Mouse (Mus musculus) stomach, embryonic 14.5 days (tissue): ENCODE results near the gene Rfpl4. TPM values are rescaled to one million over a fixed set of nuclear protein-coding genes. Genes with fewer than 3 reads are reported as not detected.

Experiments
- ATAC-seq: fragments of 200-750 bp; cut with Nextera tagmentation; 2 replicates; pipeline ENCODE4 v1.8.0; 2017; ENCODE audit warnings: low read depth, moderate TSS enrichment; ENCODE audit not compliant: insufficient number of reproducible peaks, insufficient read depth, low FRiP score
- H3K27ac ChIP-seq: fragments of 300-500 bp; sonication (generic); 2 replicates; pipeline ENCODE4 v1.5.1; 2014; ENCODE audit warnings: mild to moderate bottlenecking, low read length, moderate library complexity, mixed read lengths
- H3K27me3 ChIP-seq: fragments of 300-500 bp; sonication (generic); 2 replicates; pipeline ENCODE4 v1.6.1; 2014; ENCODE audit warnings: low read length, control low read depth, mixed read lengths; ENCODE audit not compliant: control insufficient read depth, insufficient read depth
- H3K36me3 ChIP-seq: fragments of 300-500 bp; sonication (generic); 2 replicates; pipeline ENCODE4 v1.6.1; 2014; ENCODE audit warnings: mild to moderate bottlenecking, control low read depth, low read length, moderate library complexity, mixed read lengths; ENCODE audit not compliant: control insufficient read depth, insufficient read depth
- H3K4me1 ChIP-seq: fragments of 300-500 bp; sonication (generic); 2 replicates; pipeline ENCODE4 v1.6.1; 2014; ENCODE audit warnings: low read length, control low read depth, mixed read lengths; ENCODE audit not compliant: control insufficient read depth, insufficient read depth
- H3K4me2 ChIP-seq: fragments of 300-500 bp; sonication (generic); replicated peaks from 2 replicates; pipeline ENCODE4 v1.6.1; 2014; ENCODE audit warnings: low read depth, low read length, control low read depth
- H3K4me3 ChIP-seq: fragments of 300-500 bp; sonication (generic); 2 replicates; pipeline ENCODE4 v1.5.1; 2014; ENCODE audit warnings: low read depth, low read length, control low read depth
- H3K9ac ChIP-seq: fragments of 300-500 bp; sonication (generic); replicated peaks from 2 replicates; pipeline ENCODE4 v1.6.1; 2014; ENCODE audit warnings: low read depth, mild to moderate bottlenecking, control low read depth, low read length, moderate library complexity, mixed read lengths
- H3K9me3 ChIP-seq: fragments of 300-500 bp; sonication (generic); 2 replicates; pipeline ENCODE4 v1.6.1; 2016; ENCODE audit warnings: low read depth, low read length, control low read depth; ENCODE audit not compliant: control insufficient read depth
- WGBS: fragments of 180-500 bp; shearing (Covaris S2); extraction: QIAGEN DNeasy Blood & Tissue Kit; methylation state at CpG from one replicate; pipeline ENCODE4 v1.1.7; 2014; 5-methylcytosine and 5-hydroxymethylcytosine counted together
- polyA plus RNA-seq: library from polyadenylated mRNA; unstranded; fragments of >200 nt; fragmentation: Nextera tagmentation; extraction: Ambion mirVana; gene quantifications from 2 replicates; pipeline ENCODE4 v1.2.1, GENCODE M21; 2014

Gene Rfpl4
- polyA plus RNA-seq, 1 experiment from 2014 or later, result not detected

DNA sequence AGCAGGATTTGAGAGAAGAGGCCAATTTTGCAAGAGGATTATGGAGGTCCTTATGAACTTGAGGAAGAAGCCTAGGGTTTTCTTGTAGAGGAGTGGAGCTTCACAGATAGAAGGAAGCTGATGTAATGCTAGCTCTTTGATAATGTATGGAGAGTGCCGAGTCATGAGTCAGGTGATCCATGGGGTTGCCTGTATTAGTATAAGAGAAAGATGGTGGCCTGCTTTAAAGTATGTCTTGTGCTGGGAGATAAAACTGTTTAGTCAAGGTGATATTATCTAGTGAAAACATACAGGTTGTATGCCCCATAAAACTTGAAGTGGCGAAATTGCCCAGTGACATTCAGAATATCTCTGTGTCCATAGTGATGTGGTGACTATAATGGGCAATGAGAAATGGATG, 39.8 kb downstream of the Rfpl4 start:
- Histone ChIP-seq H3K36me3 (peaks cover 58% of the 10 kb centered on the region), H3K4me3 (no peak overlapping the region), H3K27ac (no peak overlapping the region)

DNA sequence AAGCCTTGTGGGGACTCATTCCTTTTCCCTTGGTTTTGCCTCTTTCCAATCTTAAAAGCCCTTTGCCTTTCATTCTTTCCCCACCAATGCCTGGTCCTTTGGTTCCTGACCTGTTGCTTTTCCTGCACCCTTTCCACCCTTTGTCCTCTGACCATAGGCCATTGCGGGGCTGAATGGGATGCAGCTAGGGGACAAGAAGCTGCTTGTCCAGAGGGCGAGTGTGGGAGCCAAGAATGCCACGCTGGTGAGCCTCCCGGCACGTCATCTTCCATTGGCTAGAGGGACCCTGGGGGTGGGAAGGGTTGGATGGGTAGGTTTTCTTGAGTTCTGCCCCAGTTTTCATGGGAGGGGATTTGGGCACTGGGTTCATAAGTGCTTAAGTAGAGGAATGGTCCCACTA, 41.8 kb downstream of the Rfpl4 start:
- no peak for ATAC-seq
- H3K9ac ChIP-seq, result no peak overlapping the region
- H3K27ac ChIP-seq, result no peak overlapping the region
- 96% methylated on average over 5 of the region's 5 CpGs for WGBS
- H3K27me3 ChIP-seq, result no peaks in the 10 kb centered on the region
- no peak overlapping the region for H3K4me3 ChIP-seq
- peaks cover 78% of the 10 kb centered on the region for H3K36me3 ChIP-seq
- no peaks in the 10 kb centered on the region for H3K9me3 ChIP-seq
- H3K4me1 ChIP-seq, result no peaks in the 10 kb centered on the region
- H3K4me2 ChIP-seq, result no peak overlapping the region

More for the DNA sequence above, 39.8 kb downstream of the Rfpl4 start:
- Histone ChIP-seq H3K27me3 (no peaks in the 10 kb centered on the region), H3K4me2 (no peak overlapping the region), H3K4me1 (peaks cover 7% of the 10 kb centered on the region; the same call in 1 of the 2 replicates), H3K9ac (no peak overlapping the region), H3K9me3 (no peaks in the 10 kb centered on the region)
- no peak for ATAC-seq
- 78% methylated on average over 2 of the region's 2 CpGs for WGBS

DNA sequence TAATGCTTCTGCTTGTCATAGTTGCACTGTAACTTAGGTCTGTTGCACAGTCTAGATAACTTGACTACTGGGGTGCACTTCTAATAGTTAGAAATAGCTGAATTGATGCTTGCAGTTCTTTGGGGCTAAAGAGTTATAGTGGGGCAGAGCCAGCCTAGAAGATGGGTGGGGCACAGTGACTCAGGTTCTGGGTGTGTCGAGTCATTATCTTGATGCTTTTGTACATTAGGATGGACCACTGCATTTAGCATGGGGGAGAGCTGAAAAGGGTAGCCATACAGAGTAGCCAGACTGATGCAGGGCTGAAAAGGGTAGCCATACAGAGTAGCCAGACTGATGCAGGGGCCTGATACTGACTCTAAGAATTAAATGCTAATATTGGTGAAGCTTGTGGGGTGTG, 43.2 kb downstream of the Rfpl4 start:
- H3K27me3 ChIP-seq, result no peaks in the 10 kb centered on the region
- no peaks in the 10 kb centered on the region for H3K9me3 ChIP-seq
- no peak for ATAC-seq
- peaks cover 86% of the 10 kb centered on the region for H3K36me3 ChIP-seq
- no peak overlapping the region for H3K27ac ChIP-seq
- WGBS, result 67% methylated on average over 1 of the region's 1 CpGs
- H3K4me1 ChIP-seq, result no peaks in the 10 kb centered on the region
- H3K4me3 ChIP-seq, result no peak overlapping the region
- no peak overlapping the region for H3K4me2 ChIP-seq
- no peak overlapping the region for H3K9ac ChIP-seq

DNA sequence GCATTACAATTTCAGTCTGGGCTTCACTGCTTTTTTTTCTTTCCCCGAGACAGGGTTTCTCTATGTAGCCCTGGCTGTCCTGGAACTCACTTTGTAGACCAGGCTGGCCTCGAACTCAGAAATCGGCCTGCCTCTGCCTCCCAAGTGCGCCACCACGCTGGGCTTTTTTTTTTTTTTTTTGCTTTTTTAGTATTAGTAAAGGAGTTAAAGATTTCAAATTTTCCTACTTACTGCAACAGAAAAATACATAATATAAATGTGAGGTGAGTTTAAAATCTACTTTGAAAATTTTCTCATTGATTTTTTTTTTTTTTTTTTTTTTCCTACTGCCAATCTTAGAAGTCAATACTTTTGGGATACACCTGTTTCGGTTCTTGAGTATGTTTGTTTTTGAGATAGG, 51.9 kb downstream of the Rfpl4 start:
- Histone ChIP-seq H3K36me3 (peaks cover 34% of the 10 kb centered on the region), H3K9ac (no peak overlapping the region), H3K27ac (no peak overlapping the region), H3K4me1 (peaks cover 7% of the 10 kb centered on the region; the same call in 1 of the 2 replicates), H3K27me3 (no peaks in the 10 kb centered on the region), H3K9me3 (no peaks in the 10 kb centered on the region), H3K4me3 (no peak overlapping the region), H3K4me2 (no peak overlapping the region)
- WGBS, result 91% methylated on average over 6 of the region's 6 CpGs
- ATAC-seq, result no peak

DNA sequence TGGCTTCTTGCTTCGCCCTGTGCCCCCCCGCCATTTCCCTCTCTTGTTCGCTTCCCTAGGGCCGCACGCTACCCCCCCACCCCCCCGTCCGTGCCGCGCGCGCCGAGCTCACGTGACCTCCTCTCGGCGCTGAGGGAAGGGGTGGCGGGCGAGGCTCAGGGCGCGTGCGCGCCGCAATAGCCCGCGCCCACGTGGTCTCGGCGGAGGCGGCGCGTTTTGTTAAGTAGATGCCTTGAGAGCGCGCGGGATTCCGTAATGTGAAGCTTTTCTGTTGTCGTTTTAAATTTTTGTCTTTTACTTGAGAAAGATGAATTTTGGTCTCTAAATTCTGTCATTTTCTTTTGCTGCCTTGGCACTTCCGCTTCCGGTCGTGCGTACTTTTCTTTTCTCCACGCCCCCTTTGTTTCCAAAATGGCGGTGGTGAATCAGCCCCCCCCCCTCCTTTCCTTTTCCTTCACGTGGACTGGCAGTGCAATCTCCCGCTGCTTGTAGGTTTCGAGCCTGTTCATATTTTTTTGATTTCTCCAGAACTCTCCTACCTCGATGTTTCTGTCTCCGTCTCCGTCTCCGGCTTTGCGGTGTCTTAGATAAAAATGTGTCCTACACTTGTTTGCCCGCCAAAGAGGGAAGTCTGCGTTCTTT, 54.3 kb downstream of the Rfpl4 start:
- Histone ChIP-seq H3K9ac (peak overlapping the region; percentile 52), H3K4me3 (peak overlapping the region; percentile 63), H3K27me3 (peaks cover 2% of the 10 kb centered on the region; the same call in 1 of the 2 replicates), H3K36me3 (peaks cover 12% of the 10 kb centered on the region), H3K4me1 (peaks cover 7% of the 10 kb centered on the region; the same call in 1 of the 2 replicates), H3K9me3 (no peaks in the 10 kb centered on the region), H3K4me2 (peak overlapping the region; percentile 86), H3K27ac (peak overlapping the region; percentile 95)
- peak; percentile 57 for ATAC-seq
- under 1% methylated on average over 50 of the region's 51 CpGs for WGBS

DNA sequence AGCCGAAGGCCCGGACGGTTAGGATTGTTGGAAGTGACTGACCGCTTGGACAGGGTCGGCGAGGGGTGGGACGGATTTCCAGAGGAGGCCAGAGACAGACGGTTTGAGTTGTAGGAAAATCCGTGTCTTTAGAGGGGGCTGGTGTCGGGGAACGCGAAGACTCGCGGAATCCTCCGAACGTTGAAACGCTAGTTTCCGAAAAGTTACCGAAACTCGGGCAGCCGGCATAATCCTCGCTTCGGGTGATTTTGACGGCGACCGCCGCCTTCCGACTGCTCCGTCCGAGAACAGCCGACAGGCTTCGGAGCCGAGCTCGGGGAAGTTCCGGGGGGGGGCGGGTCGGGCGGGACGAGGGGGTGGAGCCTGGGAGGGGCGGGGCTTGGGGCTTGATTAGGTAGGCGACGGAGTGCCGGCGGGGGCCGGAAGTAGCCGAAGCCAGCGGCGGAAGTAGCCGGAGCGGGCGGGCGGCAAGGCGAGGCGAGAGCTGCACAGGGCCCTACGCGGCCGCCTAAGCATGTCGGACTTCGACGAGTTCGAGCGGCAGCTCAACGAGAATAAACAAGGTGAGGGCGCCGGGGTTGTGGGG, 54.9 kb downstream of the Rfpl4 start, which contains the start of gene U2af2:
Gene U2af2 (plus strand): TSS at position 370 of the 586 bp plus-strand sequence.
- peaks cover 6% of the 10 kb centered on the region for H3K36me3 ChIP-seq
- under 1% methylated on average over 60 of the region's 65 CpGs for WGBS
- peak; percentile 82 for ATAC-seq
- H3K27ac ChIP-seq, result peak within 1 kb of the TSS; percentile 95
- peak within 1 kb of the TSS; percentile 86 for H3K4me2 ChIP-seq
- H3K9me3 ChIP-seq, result no peaks in the 10 kb centered on the region
- H3K9ac ChIP-seq, result peak within 1 kb of the TSS; percentile 73
- peaks cover 2% of the 10 kb centered on the region; the same call in 1 of the 2 replicates for H3K27me3 ChIP-seq
- H3K4me3 ChIP-seq, result peak within 1 kb of the TSS; percentile 63
- H3K4me1 ChIP-seq, result peaks cover 7% of the 10 kb centered on the region; the same call in 1 of the 2 replicates

DNA sequence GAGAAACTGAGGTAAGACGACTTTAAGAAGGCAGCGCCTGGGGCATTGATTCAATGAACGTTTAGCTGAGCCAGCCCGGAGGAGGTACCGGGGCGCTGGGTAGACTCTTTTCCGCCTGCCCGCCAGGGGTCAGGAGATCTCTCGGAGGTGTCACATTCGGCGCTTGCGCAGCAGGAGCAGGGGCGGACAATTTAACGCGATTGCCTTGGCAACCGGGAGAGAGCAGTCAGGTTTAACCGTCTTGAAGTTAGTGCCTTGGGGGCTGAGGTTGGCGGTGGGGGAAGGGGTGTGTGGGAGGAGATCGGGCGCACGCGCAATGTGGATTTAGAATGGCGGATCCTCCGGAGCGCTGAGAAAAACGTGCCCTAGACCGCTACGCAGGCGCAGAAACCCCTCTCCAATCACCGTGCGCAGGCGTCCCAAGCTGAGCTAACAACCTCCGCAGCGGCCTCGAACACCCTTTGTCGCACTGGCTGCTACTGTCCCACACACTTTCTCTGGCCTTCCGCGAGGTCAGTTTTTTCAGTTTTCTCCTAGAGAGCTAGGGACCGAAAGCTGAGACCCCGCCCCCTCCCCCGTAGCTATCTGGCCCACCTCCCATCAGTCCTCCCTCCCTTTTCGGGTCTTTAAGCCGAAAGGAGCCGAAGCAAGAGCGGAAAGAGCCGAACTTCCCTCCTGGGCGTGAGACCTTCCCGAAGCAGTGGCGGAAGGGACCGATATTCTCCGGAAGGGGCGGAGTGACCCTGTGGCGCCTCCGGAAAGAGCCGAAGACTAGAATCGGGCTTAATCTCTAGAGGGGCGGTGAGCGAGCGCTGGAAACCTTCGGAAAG, 55.6 kb downstream of the Rfpl4 start:
- Histone ChIP-seq H3K27ac (peak overlapping the region; percentile 95), H3K9me3 (no peaks in the 10 kb centered on the region), H3K4me2 (peak overlapping the region; percentile 86), H3K36me3 (no peaks in the 10 kb centered on the region; the same call in 1 of the 2 replicates), H3K4me3 (peak overlapping the region; percentile 63), H3K9ac (peak overlapping the region; percentile 73), H3K27me3 (peaks cover 3% of the 10 kb centered on the region; the same call in 1 of the 2 replicates), H3K4me1 (peaks cover 7% of the 10 kb centered on the region; the same call in 1 of the 2 replicates)
- ATAC-seq, result peak; percentile 86
- under 1% methylated on average over 60 of the region's 60 CpGs for WGBS

DNA sequence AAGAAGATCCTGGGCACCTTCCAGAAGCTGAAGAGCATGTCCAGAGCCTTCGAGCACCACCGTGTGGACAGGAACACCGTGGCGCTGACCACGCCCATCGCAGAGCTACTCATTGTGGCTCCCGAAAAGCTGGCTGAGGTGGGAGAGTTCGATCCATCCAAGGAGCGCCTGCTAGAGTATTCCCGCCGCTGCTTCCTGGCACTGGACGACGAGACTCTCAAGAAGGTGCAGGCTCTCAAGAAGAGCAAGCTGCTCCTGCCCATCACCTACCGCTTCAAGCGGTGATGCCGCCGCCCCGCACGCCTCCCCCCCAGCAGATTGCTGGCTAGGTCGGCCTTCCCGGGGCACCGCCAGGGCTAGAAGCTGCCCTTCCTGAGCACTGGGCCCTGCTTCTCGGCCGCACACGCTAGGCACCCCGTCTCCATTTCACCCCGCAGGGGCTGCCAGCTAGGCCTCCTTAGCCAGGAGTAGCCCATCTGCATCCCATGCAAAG, 56.5 kb downstream of the Rfpl4 start:
- peak overlapping the region; percentile 73; the same call in 1 of the 2 replicates for H3K9ac ChIP-seq
- ATAC-seq, result no peak
- no peaks in the 10 kb centered on the region; the same call in 1 of the 2 replicates for H3K36me3 ChIP-seq
- 3% methylated on average over 27 of the region's 27 CpGs for WGBS
- H3K27ac ChIP-seq, result peak overlapping the region; percentile 95
- peak overlapping the region; percentile 86 for H3K4me2 ChIP-seq
- H3K4me1 ChIP-seq, result peaks cover 4% of the 10 kb centered on the region; the same call in 1 of the 2 replicates
- H3K4me3 ChIP-seq, result peak overlapping the region; percentile 63
- H3K27me3 ChIP-seq, result peaks cover 11% of the 10 kb centered on the region; the same call in 1 of the 2 replicates
- no peaks in the 10 kb centered on the region for H3K9me3 ChIP-seq
